Mouse (Mus musculus) lung, adult 2 months (tissue): Measurements from ENCODE around the gene Hexim2.

Experiments
- CTCF ChIP-seq: fragments of 200-500 bp; IDR thresholded peaks from 2 replicates; pipeline ENCODE4 v1.5.1; 2011; ENCODE audit warnings: mild to moderate bottlenecking, low read length, control low read depth; ENCODE audit not compliant: insufficient read depth
- POLR2A ChIP-seq: fragments of 200-500 bp; IDR thresholded peaks from 2 replicates; pipeline ENCODE4 v1.6.1; 2011; ENCODE audit warnings: low read depth, mild to moderate bottlenecking, control low read depth, low read length, borderline replicate concordance; ENCODE audit errors: extremely low read depth

DNA sequence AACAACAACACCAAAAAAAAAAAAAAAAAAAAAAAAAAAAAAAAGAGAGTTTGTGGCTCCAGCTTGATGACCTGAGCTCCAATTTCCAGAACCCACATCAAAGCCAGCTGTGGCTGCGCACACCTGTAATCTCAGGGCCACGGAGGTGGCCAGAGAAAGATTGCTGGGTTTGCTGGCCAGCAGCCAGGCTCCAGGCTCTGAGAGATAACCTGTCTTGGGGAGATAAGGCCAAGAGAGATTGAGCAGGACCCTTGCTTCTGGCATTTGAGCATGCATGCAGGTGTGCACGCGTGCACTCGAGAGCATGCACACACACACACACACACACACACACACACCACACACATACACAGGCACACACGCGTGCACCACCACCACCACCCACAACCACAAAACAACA lies 38.9 kb upstream of the Hexim2 start:
- no peak for TF ChIP-seq CTCF
- TF ChIP-seq POLR2A: no peak
